Mouse (Mus musculus): ENCODE data around the gene Samm50.

- no peak for TF ChIP-seq CTCF (IDR thresholded peaks at IDR 0.05; ENCODE audit: insufficient read depth, low read depth, low read length)
- no peak for TF ChIP-seq POLR2A (IDR thresholded peaks at IDR 0.05; ENCODE audit: insufficient read depth, low read depth, low read length)
Observed at GRCm38 (mm10) chr15:84256254-84256850, 64.3 kb downstream of the Samm50 start.
